Mouse (Mus musculus): Measurements from ENCODE around the gene Dhx57. TPM values are rescaled to one million over a fixed set of nuclear protein-coding genes. Genes with fewer than 3 reads are reported as not detected.

The Dhx57 gene
- polyA plus RNA-seq, 1 experiment: 18.9 TPM

DNA sequence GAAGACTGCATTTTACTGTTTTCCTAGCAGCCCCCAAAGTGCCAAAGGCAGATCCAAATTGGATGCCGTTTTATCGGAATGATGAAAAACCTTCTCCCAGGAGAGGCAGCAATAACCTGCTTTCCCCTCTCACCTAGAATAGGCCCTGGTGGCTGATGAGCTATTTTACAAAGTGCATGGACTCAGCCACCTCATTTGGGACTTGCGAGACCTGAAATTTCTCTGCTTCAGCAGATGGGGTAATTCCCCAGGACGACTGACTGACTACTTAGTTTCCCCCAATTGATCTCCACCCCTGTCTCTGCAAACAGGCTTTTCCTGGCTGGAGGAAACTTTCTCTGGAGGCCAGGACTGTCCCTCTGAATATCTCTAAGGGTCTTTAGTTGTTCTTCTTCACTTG, 32.7 kb upstream of the Dhx57 start:
- H3K27ac ChIP-seq (ENCODE audit: control insufficient read depth, insufficient read depth, low read length): no peak overlapping the region
- DNase-seq: no peak
- no peaks in the 10 kb centered on the region for H3K27me3 ChIP-seq (ENCODE audit: control insufficient read depth, insufficient read depth, low read length)
- TF ChIP-seq CTCF (IDR thresholded peaks at IDR 0.05; ENCODE audit: borderline replicate concordance, control insufficient read depth, extremely low read depth, insufficient read depth, low read length, poor library complexity) (no peak), POLR2A (IDR thresholded peaks at IDR 0.05; ENCODE audit: control insufficient read depth, extremely low read depth, insufficient read depth, low read length, poor library complexity) (no peak)
- H3K4me1 ChIP-seq (replicated peaks; ENCODE audit: control insufficient read depth, insufficient read depth, low read length): peaks cover 15% of the 10 kb centered on the region
- no peak overlapping the region for H3K4me3 ChIP-seq (ENCODE audit: control insufficient read depth, insufficient read depth, low read length)
- WGBS: 75% methylated on average over 4 of the region's 4 CpGs
- H3K36me3 ChIP-seq (ENCODE audit: control insufficient read depth, insufficient read depth, low read length): no peaks in the 10 kb centered on the region

DNA sequence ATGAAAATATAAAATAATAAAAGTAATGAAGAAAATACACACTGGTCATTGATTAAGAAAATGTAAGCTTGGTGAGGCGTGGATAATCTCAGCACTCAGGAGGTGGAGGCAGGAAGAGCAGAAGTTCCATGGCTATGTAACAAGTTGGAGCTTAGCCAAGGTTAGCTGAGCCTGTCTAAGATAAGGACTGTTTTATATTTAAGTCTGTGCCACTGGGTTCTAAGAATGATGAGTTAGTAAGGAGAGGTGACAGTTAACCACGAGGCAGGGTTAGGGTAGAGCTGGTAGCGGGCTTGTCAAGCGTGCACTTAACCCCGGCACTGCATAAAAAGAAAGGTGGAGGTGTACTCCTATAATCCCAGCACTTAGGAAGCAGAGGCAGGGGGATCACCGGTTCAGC, 32.0 kb upstream of the Dhx57 start:
- no peak for TF ChIP-seq CTCF (IDR thresholded peaks at IDR 0.05; ENCODE audit: borderline replicate concordance, control insufficient read depth, extremely low read depth, insufficient read depth, low read length, poor library complexity)
- no peak for TF ChIP-seq POLR2A (IDR thresholded peaks at IDR 0.05; ENCODE audit: control insufficient read depth, extremely low read depth, insufficient read depth, low read length, poor library complexity)
- Histone ChIP-seq H3K27me3 (ENCODE audit: control insufficient read depth, insufficient read depth, low read length) (no peaks in the 10 kb centered on the region), H3K4me3 (ENCODE audit: control insufficient read depth, insufficient read depth, low read length) (no peak overlapping the region), H3K4me1 (replicated peaks; ENCODE audit: control insufficient read depth, insufficient read depth, low read length) (peaks cover 15% of the 10 kb centered on the region), H3K36me3 (ENCODE audit: control insufficient read depth, insufficient read depth, low read length) (no peaks in the 10 kb centered on the region), H3K27ac (ENCODE audit: control insufficient read depth, insufficient read depth, low read length) (no peak overlapping the region)
- 77% methylated on average over 6 of the region's 6 CpGs for WGBS
- no peak for DNase-seq

DNA sequence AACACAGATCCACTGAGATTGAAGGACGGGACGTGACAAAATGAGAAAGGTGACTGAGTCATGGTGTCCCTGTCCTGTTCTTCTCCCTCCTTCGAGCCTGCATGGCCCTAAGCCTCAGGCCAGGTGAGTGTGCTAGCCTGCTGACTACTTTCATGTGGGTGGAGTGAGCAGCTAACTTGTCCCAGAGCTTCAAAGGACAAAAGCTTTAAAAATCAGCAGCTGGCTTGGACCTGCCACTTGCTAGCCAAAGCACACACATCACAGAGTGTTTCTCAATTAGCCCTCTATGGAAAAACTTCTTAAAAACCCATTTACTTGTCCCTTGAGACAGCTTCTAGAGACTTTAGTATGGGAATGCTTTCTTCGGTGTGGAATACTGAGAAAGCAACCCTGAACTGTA, 22.1 kb upstream of the Dhx57 start:
- Histone ChIP-seq H3K36me3 (ENCODE audit: control insufficient read depth, insufficient read depth, low read length) (no peaks in the 10 kb centered on the region), H3K27me3 (ENCODE audit: control insufficient read depth, insufficient read depth, low read length) (no peaks in the 10 kb centered on the region), H3K4me3 (ENCODE audit: control insufficient read depth, insufficient read depth, low read length) (no peak overlapping the region), H3K4me1 (replicated peaks; ENCODE audit: control insufficient read depth, insufficient read depth, low read length) (no peaks in the 10 kb centered on the region), H3K27ac (ENCODE audit: control insufficient read depth, insufficient read depth, low read length) (no peak overlapping the region)
- 85% methylated on average over 4 of the region's 4 CpGs for WGBS
- DNase-seq: no peak
- TF ChIP-seq POLR2A (IDR thresholded peaks at IDR 0.05; ENCODE audit: control insufficient read depth, extremely low read depth, insufficient read depth, low read length, poor library complexity) (no peak), CTCF (IDR thresholded peaks at IDR 0.05; ENCODE audit: borderline replicate concordance, control insufficient read depth, extremely low read depth, insufficient read depth, low read length, poor library complexity) (no peak)

DNA sequence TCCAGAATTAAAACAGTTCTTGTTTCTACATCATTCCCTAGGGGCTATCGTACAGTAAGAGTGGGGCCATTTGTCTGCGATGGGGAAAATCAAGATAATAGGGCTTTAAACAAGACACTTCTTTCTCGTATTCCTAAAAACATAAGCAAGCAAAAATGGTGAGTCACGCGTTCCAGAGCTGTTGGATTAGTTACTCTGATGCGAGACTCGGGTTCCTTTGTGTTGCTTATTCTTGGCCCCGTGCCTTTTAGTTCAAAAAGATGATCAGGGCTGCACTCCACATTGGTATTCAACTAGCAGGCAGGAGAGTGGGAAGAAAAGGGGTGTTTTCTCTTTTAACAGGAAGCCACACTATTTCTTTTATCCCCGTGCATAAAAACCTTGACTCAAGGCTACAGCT, 21.5 kb upstream of the Dhx57 start:
- no peaks in the 10 kb centered on the region for H3K36me3 ChIP-seq (ENCODE audit: control insufficient read depth, insufficient read depth, low read length)
- 79% methylated on average over 9 of the region's 9 CpGs for WGBS
- TF ChIP-seq CTCF (IDR thresholded peaks at IDR 0.05; ENCODE audit: borderline replicate concordance, control insufficient read depth, extremely low read depth, insufficient read depth, low read length, poor library complexity): no peak
- TF ChIP-seq POLR2A (IDR thresholded peaks at IDR 0.05; ENCODE audit: control insufficient read depth, extremely low read depth, insufficient read depth, low read length, poor library complexity): no peak

DNA sequence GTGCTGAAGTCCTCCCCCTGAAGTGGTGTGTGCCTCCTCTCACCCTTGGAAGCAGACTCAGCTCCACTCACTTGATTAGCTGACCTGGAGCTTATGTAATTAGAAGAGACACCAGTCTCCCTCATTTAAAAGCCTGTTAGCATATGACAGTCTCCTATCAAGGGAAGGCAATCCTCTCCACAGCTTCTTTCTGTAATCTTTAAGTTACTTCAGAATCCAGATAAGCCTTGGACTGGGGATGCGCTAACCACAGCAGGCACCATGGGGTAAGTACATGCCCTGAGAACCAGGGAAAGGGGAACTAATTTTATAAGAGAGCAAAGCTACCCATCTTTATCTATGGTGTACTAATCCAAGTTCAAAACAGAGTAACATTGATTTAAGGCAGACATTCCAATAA, 17.0 kb upstream of the Dhx57 start, which contains the start of gene Arhgef33:
Gene Arhgef33 (plus strand): TSS at position 157 of the 400 bp plus-strand sequence.
- no peaks in the 10 kb centered on the region for H3K27me3 ChIP-seq (ENCODE audit: control insufficient read depth, insufficient read depth, low read length)
- TF ChIP-seq CTCF (IDR thresholded peaks at IDR 0.05; ENCODE audit: borderline replicate concordance, control insufficient read depth, extremely low read depth, insufficient read depth, low read length, poor library complexity) (no peak), POLR2A (IDR thresholded peaks at IDR 0.05; ENCODE audit: control insufficient read depth, extremely low read depth, insufficient read depth, low read length, poor library complexity) (no peak)
- H3K27ac ChIP-seq (ENCODE audit: control insufficient read depth, insufficient read depth, low read length): no peak within 1 kb of the TSS
- DNase-seq: no peak
- H3K4me3 ChIP-seq (ENCODE audit: control insufficient read depth, insufficient read depth, low read length): no peak within 1 kb of the TSS
- no peaks in the 10 kb centered on the region for H3K36me3 ChIP-seq (ENCODE audit: control insufficient read depth, insufficient read depth, low read length)
- WGBS: 100% methylated on average over 1 of the region's 1 CpGs
- no peaks in the 10 kb centered on the region for H3K4me1 ChIP-seq (replicated peaks; ENCODE audit: control insufficient read depth, insufficient read depth, low read length)

More for the DNA sequence above, 21.5 kb upstream of the Dhx57 start:
- no peak for DNase-seq
- H3K4me3 ChIP-seq (ENCODE audit: control insufficient read depth, insufficient read depth, low read length): no peak overlapping the region
- H3K27ac ChIP-seq (ENCODE audit: control insufficient read depth, insufficient read depth, low read length): no peak overlapping the region
- no peaks in the 10 kb centered on the region for H3K27me3 ChIP-seq (ENCODE audit: control insufficient read depth, insufficient read depth, low read length)
- no peaks in the 10 kb centered on the region for H3K4me1 ChIP-seq (replicated peaks; ENCODE audit: control insufficient read depth, insufficient read depth, low read length)

DNA sequence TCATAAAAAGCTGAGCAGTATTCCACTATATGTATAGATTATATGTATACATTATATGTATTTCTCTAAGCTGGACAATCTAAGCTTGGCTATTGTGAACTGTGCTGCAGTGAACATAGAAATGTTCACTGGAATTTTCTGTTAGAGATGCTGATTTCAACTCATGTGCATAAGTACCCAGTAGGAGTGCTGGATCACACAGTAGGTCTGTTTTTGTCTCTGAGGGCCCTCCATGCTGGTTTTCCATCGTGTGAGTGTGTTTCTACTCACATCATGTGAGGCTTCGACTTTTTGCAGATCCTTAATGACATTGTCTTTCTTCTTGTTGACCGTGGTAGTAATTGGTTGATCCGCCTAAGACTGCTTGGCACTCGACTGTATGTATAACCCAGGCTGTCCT, 8.6 kb upstream of the Dhx57 start:
- WGBS: 79% methylated on average over 5 of the region's 5 CpGs
- H3K27me3 ChIP-seq (ENCODE audit: control insufficient read depth, insufficient read depth, low read length): no peaks in the 10 kb centered on the region
- TF ChIP-seq CTCF (IDR thresholded peaks at IDR 0.05; ENCODE audit: borderline replicate concordance, control insufficient read depth, extremely low read depth, insufficient read depth, low read length, poor library complexity): no peak
- no peak for TF ChIP-seq POLR2A (IDR thresholded peaks at IDR 0.05; ENCODE audit: control insufficient read depth, extremely low read depth, insufficient read depth, low read length, poor library complexity)
- DNase-seq: no peak
- H3K4me3 ChIP-seq (ENCODE audit: control insufficient read depth, insufficient read depth, low read length): no peak overlapping the region
- no peak overlapping the region for H3K27ac ChIP-seq (ENCODE audit: control insufficient read depth, insufficient read depth, low read length)
- no peaks in the 10 kb centered on the region for H3K36me3 ChIP-seq (ENCODE audit: control insufficient read depth, insufficient read depth, low read length)
- H3K4me1 ChIP-seq (replicated peaks; ENCODE audit: control insufficient read depth, insufficient read depth, low read length): peaks cover 2% of the 10 kb centered on the region

DNA sequence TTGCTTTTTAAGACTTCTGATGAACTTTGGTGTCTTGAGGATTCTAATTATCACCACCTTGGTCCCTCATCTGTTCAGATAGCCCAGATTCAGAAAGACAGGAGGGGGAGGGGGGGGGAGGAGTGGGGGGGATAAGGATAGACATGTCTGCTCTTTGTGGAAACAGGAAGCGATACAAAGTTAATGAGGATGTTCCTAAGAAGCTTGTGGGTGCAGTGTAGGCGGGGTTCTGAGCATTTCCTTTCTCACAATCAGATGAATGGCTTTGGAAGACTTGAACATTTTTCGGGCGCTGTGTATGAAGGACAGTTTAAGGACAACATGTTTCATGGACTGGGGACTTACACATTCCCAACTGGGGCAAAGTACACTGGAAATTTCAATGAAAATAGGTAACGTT, 5.0 kb upstream of the Dhx57 start:
- Histone ChIP-seq H3K36me3 (ENCODE audit: control insufficient read depth, insufficient read depth, low read length) (no peaks in the 10 kb centered on the region), H3K4me1 (replicated peaks; ENCODE audit: control insufficient read depth, insufficient read depth, low read length) (peaks cover 2% of the 10 kb centered on the region), H3K4me3 (ENCODE audit: control insufficient read depth, insufficient read depth, low read length) (no peak overlapping the region), H3K27me3 (ENCODE audit: control insufficient read depth, insufficient read depth, low read length) (no peaks in the 10 kb centered on the region), H3K27ac (ENCODE audit: control insufficient read depth, insufficient read depth, low read length) (no peak overlapping the region)
- no peak for TF ChIP-seq POLR2A (IDR thresholded peaks at IDR 0.05; ENCODE audit: control insufficient read depth, extremely low read depth, insufficient read depth, low read length, poor library complexity)
- WGBS: 70% methylated on average over 5 of the region's 5 CpGs
- DNase-seq: no peak
